22 mouse cellular contexts compared by ENCODE assay signal in the genomic region with DNA sequence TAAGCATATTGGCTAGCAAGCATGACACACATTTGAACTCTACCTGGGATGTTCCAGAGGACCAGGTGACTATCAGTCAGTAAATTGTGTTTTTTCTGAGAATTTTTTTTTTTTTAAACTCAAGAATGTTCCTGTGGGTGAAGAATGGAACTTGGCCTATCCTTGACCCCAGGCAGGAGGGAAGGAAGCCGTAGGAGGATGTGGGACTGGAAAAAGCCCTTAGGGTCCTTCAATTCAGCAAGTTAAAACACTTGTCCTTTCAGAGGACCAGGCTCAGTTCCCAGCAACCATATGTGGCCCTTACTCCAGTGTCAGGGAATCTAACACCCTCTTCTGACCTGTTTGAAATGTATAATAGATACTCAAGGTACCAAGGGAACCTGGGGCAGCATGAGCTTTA. TPM values are rescaled to one million over a fixed set of nuclear protein-coding genes. Genes with fewer than 3 reads are reported as not detected.
A peak's percentile ranks its signal among the peaks of the same experiment; 100 is the strongest.
DNase-seq lines count a peak whose midpoint lies in the region; TF ChIP-seq lines count a peak whose summit lies in the region.
"Had no signal": no experiment of that assay in that cellular context is flagged by ENCODE, and none has a peak within 500 bp of the region (broad histone marks: within the 10 kb centered on the region; RNA-seq: fewer than 3 reads in every experiment).

No protein-coding gene starts in this region.

- H3K4me3 ChIP-seq in ES-Bruce4 (ENCODE audit: low read depth, low read length): no peak overlapping the region
- no peak overlapping the region for H3K4me3 ChIP-seq in limb, embryonic 10.5 days
- H3K4me3 ChIP-seq in embryonic facial prominence, embryonic 10.5 days: no peak overlapping the region
- H3K4me3 ChIP-seq: embryonic facial prominence, embryonic 13.5 days; embryonic facial prominence, embryonic 15.5 days; erythroblast, embryonic 14.5 days; forebrain, embryonic 13.5 days; forebrain, embryonic 15.5 days had no signal

- peaks cover 2% of the 10 kb centered on the region for H3K4me1 ChIP-seq in ES-Bruce4 (ENCODE audit: control insufficient read depth, insufficient read depth, low read length)
- H3K4me1 ChIP-seq in limb, embryonic 10.5 days: peaks cover 13% of the 10 kb centered on the region
- H3K4me1 ChIP-seq in embryonic facial prominence, embryonic 10.5 days: peaks cover 22% of the 10 kb centered on the region

- H3K27ac ChIP-seq in ES-Bruce4 (ENCODE audit: insufficient read depth, low read length): peak overlapping the region; percentile 86
- H3K27ac ChIP-seq in limb, embryonic 10.5 days: 0 out of 2 replicates have a peak overlapping the region, but pooled peaks have one; percentile 7
- no peak overlapping the region for H3K27ac ChIP-seq in embryonic facial prominence, embryonic 10.5 days (replicated peaks)
- H3K27ac ChIP-seq: embryonic facial prominence, embryonic 13.5 days; embryonic facial prominence, embryonic 15.5 days; forebrain, embryonic 13.5 days; forebrain, embryonic 15.5 days had no signal

- WGBS in limb, embryonic 10.5 days: 64% methylated on average over 1 of the region's 1 CpGs
- 29% methylated on average over 1 of the region's 1 CpGs for WGBS in embryonic facial prominence, embryonic 10.5 days

- no peak for TF ChIP-seq POLR2A in ES-Bruce4 (IDR thresholded peaks at IDR 0.05; ENCODE audit: insufficient read depth, low read length)

- no peaks in the 10 kb centered on the region for H3K27me3 ChIP-seq in ES-Bruce4 (ENCODE audit: control insufficient read depth, insufficient read depth, low read length, poor library complexity, severe bottlenecking)
- H3K27me3 ChIP-seq in limb, embryonic 10.5 days (ENCODE audit: low read depth, poor library complexity, severe bottlenecking): no peaks in the 10 kb centered on the region
- H3K27me3 ChIP-seq in embryonic facial prominence, embryonic 10.5 days (replicated peaks; ENCODE audit: low read depth, poor library complexity, severe bottlenecking): no peaks in the 10 kb centered on the region
- H3K27me3 ChIP-seq: CH12.LX; embryonic facial prominence, embryonic 13.5 days; embryonic facial prominence, embryonic 15.5 days; forebrain, embryonic 13.5 days; forebrain, embryonic 15.5 days had no signal

- H3K36me3 ChIP-seq in ES-Bruce4 (ENCODE audit: control insufficient read depth, insufficient read depth, low read length, poor library complexity, severe bottlenecking): no peaks in the 10 kb centered on the region
- H3K36me3 ChIP-seq in limb, embryonic 10.5 days: no peaks in the 10 kb centered on the region
- H3K36me3 ChIP-seq in embryonic facial prominence, embryonic 10.5 days (replicated peaks): no peaks in the 10 kb centered on the region
- H3K36me3 ChIP-seq: embryonic facial prominence, embryonic 13.5 days; embryonic facial prominence, embryonic 15.5 days; forebrain, embryonic 15.5 days had no signal

- no peaks in the 10 kb centered on the region for H3K9me3 ChIP-seq in ES-Bruce4 (replicated peaks; ENCODE audit: control insufficient read depth, insufficient read depth, low read length, poor library complexity, severe bottlenecking)
- H3K9me3 ChIP-seq in limb, embryonic 10.5 days (replicated peaks): no peaks in the 10 kb centered on the region
- H3K9me3 ChIP-seq in embryonic facial prominence, embryonic 10.5 days: no peaks in the 10 kb centered on the region
- H3K9me3 ChIP-seq: embryonic facial prominence, embryonic 13.5 days; embryonic facial prominence, embryonic 15.5 days; forebrain, embryonic 13.5 days; forebrain, embryonic 15.5 days had no signal

- peak; percentile 94 for TF ChIP-seq EP300 in ES-Bruce4 (IDR thresholded peaks at IDR 0.05; ENCODE audit: insufficient read depth, low read depth, low read length)

- no peak for TF ChIP-seq CTCF in ES-Bruce4 (IDR thresholded peaks at IDR 0.05; ENCODE audit: low read depth, low read length)

- peak overlapping the region; percentile 30; the same call in 1 of the 2 replicates for H3K9ac ChIP-seq in ES-Bruce4 (ENCODE audit: low read depth, poor library complexity, severe bottlenecking)
- H3K9ac ChIP-seq: embryonic facial prominence, embryonic 13.5 days; embryonic facial prominence, embryonic 15.5 days; forebrain, embryonic 13.5 days; forebrain, embryonic 15.5 days had no signal

- peak; percentile 34 for DNase-seq in 3T3-L1 (ENCODE audit: low read depth, low spot score)
- DNase-seq in limb, embryonic 10.5 days (ENCODE audit: low spot score): no peak
- DNase-seq in kidney, adult 18-20 months: no peak
- DNase-seq in embryonic facial prominence, embryonic 10.5 days (ENCODE audit: low spot score): no peak
- DNase-seq: adrenal gland, adult 8-10 months; adrenal gland, postnatal 14 days; adrenal gland, postnatal 36 days; B cell, adult 2 months; cerebellum, adult 11-12 months; cerebellum, adult 2 months; cerebellum, adult 9-10 months; cerebellum, postnatal 10 days; cerebellum, postnatal 25 days had no signal

RNA-seq across cellular contexts. Expression of a gene that starts 5.3 kb away (rescaled TPM):
- polyA plus RNA-seq in ES-Bruce4 (2011; ENCODE audit: insufficient read depth, insufficient read length, low read depth, missing spikeins): 8.2 and 13.4 TPM in 2 replicates
- polyA plus RNA-seq in limb, embryonic 10.5 days (2016; fragmentation: Nextera tagmentation; extraction: Ambion mirVana): 0.92 and 1.6 TPM in 2 replicates
- 0.93 and 1.3 TPM in 2 replicates for polyA plus RNA-seq in embryonic facial prominence, embryonic 10.5 days (2016; fragmentation: Nextera tagmentation; extraction: Ambion mirVana)
- polyA plus RNA-seq: CD4-positive, CD25-positive, alpha-beta regulatory T cell, adult 4 months had no signal

RNA-seq across cellular contexts. Expression of a gene that starts 7.7 kb away (rescaled TPM):
- 14.2 and 21.7 TPM in 2 replicates for polyA plus RNA-seq in ES-Bruce4 (2011; ENCODE audit: insufficient read depth, insufficient read length, low read depth, missing spikeins)
- polyA plus RNA-seq in limb, embryonic 10.5 days (2016; fragmentation: Nextera tagmentation; extraction: Ambion mirVana): 6.8 and 7.9 TPM in 2 replicates
- polyA plus RNA-seq in embryonic facial prominence, embryonic 10.5 days (2016; fragmentation: Nextera tagmentation; extraction: Ambion mirVana): 5.7 and 6.0 TPM in 2 replicates
- polyA plus RNA-seq: cerebellum, adult 2 months had no signal

RNA-seq across cellular contexts. Expression of a gene that starts 12.1 kb away (rescaled TPM):
- polyA plus RNA-seq in ES-Bruce4 (2011; ENCODE audit: insufficient read depth, insufficient read length, low read depth, missing spikeins): 25.3 and 31.8 TPM in 2 replicates
- polyA plus RNA-seq in limb, embryonic 10.5 days (2016; fragmentation: Nextera tagmentation; extraction: Ambion mirVana): 8.0 and 10.2 TPM in 2 replicates
- polyA plus RNA-seq in embryonic facial prominence, embryonic 10.5 days (2016; fragmentation: Nextera tagmentation; extraction: Ambion mirVana): 10.7 and 12.8 TPM in 2 replicates
- polyA plus RNA-seq: cerebellum, adult 2 months had no signal

RNA-seq across cellular contexts. Expression of a gene that starts 13.3 kb away (rescaled TPM):
- 3.6 TPM in 1 of 2 replicates, not detected in the other for polyA plus RNA-seq in ES-Bruce4 (2011; ENCODE audit: insufficient read depth, insufficient read length, low read depth, missing spikeins)
- 19.5 and 28.4 TPM in 2 replicates for polyA plus RNA-seq in limb, embryonic 10.5 days (2016; fragmentation: Nextera tagmentation; extraction: Ambion mirVana)
- 30.5 and 32.2 TPM in 2 replicates for polyA plus RNA-seq in embryonic facial prominence, embryonic 10.5 days (2016; fragmentation: Nextera tagmentation; extraction: Ambion mirVana)

RNA-seq across cellular contexts. Expression of a gene that starts 13.6 kb away (rescaled TPM):
- 25.5 and 27.2 TPM in 2 replicates for polyA plus RNA-seq in ES-Bruce4 (2011; ENCODE audit: insufficient read depth, insufficient read length, low read depth, missing spikeins)
- polyA plus RNA-seq in limb, embryonic 10.5 days (2016; fragmentation: Nextera tagmentation; extraction: Ambion mirVana): 1.7 and 2.0 TPM in 2 replicates
- polyA plus RNA-seq in embryonic facial prominence, embryonic 10.5 days (2016; fragmentation: Nextera tagmentation; extraction: Ambion mirVana): 1.6 and 3.1 TPM in 2 replicates
- polyA plus RNA-seq: CD4-positive, CD25-positive, alpha-beta regulatory T cell, adult 4 months; cerebellum, adult 2 months; forebrain, embryonic 15.5 days; frontal cortex, adult 2 months had no signal
